Mouse (Mus musculus): ENCODE data around the gene Foxo6.

The Foxo6 gene

DNA sequence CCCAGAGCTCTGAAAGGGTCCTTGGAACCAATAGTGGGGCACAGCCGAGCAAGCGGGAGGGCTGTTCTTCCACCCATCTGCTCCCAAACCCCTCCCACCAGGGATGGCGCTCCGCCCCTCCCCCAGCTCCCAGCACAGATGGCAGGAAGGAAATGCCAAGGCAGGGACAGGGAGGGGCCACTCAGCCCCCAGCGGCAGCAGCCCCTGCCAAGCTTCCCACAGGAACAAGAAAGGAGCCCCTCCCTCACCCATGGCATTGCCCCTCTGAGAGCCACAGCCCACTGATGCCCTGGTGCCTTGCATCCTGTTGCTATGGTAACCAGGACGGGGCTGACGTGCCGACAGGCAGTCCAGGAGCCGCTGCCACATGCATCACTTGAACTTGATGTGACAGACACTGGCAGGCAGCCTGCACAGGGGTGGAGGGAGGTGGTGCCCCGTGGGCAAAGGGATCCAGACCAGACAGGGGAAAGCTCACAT, 44.3 kb downstream of the Foxo6 start:
- DNase-seq, result peak; percentile 89

DNA sequence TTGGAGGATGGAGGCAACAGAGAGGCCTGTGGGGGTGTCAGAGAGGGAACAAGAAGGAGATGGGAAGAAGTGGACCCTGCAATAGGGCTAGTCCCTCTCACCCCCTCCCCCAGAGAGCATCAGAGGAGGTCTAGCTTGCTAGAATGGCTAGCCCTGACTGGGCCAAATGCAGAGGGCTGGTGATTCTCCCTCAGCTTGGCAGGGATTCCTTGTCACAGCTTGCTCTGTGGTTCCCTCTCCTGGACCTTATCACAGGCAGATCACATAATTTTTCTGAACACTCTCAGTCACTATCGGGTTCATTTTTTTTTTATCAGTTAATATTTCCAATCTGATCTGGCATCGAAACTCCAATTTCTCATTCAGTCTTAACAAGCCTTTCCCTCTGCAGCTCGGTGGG, 46.0 kb downstream of the Foxo6 start:
- DNase-seq, result no peak

DNA sequence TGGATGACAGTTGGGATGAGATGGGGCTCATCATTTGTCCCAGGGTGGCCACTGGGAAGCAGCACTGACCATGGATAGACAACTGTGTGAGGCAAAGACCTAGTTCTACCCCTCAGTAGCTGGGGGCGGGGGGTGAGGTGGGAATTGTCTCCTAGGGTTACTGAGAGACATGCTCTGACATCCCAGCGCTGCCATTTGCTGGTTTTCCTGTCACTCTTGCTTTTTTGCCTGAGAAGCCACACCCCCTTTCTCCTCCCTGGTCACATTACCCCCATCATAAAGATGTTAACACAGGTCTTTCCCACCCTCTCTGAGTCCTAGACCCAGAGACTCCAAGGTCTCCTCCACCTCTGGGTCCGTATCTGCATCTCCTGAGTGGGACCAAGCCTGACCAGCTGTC, 47.7 kb downstream of the Foxo6 start:
- no peak for DNase-seq

DNA sequence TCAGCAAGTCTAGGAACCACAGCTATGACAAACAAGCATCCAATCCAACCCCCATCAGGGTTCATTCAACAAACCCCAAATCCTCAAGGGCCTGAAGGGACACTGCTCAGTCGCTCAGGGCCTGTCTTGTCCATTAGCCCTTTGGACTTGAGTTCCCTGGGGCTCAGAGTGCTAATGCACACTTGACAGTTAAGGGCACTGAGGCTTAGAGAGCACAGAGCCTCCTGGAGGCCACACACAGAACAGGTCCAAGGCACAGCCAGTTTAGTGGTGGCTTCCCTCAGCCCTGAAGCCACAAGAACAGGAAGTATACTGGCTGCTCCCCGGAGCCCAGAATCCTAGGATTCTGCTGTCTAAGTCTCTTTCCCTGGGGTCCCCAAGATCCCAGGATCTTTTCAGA, 53.9 kb downstream of the Foxo6 start:
- DNase-seq, result no peak

DNA sequence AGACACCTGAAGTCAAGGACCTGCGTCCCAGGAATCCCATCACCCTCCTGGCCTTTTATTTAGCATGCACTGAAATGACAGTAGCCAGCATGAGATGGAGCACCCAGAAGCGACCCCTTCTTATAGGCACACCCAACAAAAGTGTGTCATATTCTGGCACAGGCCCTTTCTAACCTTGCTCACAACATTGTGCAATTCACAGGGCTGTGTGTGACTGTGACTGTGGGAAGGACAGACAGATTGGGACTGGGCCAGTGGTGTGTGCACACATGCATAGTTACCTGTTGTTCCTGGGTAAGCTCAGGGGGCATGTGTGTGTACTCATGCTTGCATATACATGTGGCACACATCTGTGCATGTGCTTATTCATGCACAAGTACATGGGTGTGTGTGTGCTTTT, 54.6 kb downstream of the Foxo6 start:
- no peak for DNase-seq

DNA sequence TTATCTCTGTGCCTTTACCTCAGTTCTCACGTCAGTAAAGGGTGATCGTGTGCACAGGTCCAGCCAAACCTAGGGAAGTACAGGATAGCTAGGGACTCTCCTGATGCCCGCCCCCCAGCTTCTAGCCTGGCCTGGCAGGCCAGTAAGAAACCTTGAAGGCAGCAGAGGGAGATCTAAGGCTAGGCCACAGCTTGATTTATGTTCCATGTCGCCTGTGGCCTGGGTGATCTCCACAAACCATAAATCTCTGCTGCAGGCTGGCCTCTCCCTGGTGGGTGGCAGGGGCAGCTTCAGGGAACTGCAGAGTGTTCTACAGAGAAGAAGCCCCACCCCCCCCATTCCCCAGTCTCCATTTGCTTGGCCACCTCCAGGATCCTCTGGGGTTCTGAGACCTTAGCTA, 55.2 kb downstream of the Foxo6 start:
- no peak for DNase-seq

DNA sequence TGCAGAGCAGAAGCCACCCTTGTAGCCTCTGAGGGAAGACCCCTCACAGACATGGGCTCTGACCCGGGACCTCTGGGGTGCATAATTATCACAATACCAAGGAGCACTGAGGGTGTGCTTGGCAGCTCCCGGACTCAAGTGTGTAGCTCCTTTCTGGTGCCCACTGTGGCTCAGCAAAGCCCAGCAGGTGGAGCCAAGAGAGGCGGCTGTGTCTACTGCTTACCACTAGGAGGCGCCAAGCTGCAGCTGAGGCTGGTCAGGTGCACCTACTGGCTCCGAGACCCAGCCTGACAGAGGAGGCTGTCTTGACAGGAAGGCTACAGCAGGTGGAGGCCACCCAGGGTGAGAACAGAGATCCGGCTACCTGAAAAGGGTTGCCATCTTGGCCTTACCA, 56.9 kb downstream of the Foxo6 start:
- DNase-seq, result peak; percentile 61

DNA sequence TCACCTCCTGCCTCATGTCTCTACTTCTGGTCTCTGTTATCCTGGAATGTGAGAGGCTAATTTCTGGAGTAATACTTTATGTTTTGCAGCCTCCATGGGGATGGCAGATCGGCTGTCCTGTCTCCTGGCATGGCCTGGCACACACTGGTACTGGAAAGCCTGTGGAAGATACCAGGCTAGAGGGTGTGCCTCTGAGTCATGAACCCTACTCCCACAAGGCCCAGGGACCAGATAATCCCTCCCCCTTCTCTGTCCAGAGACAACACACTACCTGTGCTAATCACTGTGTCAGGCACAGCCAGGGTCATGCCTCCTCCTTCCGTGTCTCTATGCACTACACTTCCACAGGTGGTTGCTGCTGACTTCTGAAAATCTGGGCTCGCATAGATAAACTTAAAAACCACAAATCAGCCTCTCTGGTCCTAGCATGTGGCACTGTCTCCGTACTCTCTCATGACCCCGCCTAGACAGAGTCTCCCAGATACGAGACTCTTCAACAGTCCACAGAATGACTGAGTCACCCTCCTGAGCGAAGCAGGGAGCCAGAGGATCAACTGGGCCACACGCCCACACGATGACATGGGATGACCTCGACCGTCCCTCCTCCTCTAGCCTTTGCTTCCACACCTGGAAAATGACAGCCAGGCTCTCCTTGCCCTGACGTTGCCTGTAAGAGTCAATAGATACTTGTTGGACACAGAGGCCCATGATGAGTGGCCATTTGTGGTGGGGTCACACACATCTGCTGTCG, 57.5 kb downstream of the Foxo6 start:
- no peak for DNase-seq

DNA sequence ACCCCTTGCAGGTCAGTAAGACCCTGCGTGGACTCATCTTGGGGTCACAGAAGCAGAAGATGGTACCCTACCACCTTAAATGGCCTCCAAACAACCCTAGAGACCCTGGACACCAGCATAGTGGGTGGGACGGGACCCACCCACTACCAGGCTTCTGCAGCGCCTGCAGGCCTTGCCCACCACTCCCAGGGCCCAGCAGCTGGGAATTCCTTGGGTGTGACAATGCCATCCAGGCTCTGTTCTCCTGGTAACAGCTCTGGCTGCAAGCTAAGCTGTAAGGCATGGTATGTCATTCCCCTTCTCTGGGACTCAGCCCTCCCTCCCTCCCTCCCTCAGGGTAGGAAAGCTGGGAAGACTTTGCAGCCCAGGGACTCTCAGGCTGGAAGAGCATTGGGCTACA, 58.5 kb downstream of the Foxo6 start:
- DNase-seq, result no peak

DNA sequence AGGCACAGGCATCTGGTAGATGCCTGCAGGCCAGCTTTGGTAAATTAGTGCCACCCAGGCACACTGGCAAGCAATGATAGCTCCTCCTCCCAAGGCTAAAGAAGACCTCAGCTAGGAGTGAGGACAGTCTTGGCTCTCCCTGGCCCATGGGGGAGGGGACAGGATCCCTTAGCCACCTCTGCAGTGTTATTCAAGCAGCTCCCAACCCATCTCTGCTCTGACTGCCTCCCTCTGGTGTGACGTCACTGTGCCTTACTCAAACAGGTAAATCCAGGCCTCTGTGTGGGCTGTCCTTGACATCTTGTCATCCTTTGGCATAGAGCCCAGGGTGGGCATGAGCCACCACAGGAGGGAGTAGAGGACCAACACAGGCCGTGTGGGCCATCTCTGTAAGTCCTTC, 59.9 kb downstream of the Foxo6 start:
- DNase-seq, result no peak

DNA sequence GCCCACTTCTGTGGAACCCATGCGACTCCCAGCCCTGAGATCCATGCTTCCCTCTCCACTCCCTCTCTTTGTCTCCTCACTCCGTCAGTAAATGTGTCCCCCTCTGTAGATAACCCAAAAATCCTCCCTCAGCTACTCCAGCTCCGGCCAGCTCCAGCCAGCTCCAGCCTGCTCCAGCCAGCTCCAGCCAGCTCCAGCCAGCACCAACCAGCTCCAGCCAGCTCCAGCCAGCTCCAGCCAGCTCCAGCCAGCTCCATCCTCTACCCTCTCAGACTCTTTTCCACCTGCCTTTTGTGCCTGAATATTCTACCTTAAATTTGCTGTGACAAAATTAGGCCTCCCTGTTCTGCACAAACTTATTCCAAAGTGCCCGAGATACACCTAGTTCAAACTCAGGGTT, 60.5 kb downstream of the Foxo6 start:
- no peak for DNase-seq

DNA sequence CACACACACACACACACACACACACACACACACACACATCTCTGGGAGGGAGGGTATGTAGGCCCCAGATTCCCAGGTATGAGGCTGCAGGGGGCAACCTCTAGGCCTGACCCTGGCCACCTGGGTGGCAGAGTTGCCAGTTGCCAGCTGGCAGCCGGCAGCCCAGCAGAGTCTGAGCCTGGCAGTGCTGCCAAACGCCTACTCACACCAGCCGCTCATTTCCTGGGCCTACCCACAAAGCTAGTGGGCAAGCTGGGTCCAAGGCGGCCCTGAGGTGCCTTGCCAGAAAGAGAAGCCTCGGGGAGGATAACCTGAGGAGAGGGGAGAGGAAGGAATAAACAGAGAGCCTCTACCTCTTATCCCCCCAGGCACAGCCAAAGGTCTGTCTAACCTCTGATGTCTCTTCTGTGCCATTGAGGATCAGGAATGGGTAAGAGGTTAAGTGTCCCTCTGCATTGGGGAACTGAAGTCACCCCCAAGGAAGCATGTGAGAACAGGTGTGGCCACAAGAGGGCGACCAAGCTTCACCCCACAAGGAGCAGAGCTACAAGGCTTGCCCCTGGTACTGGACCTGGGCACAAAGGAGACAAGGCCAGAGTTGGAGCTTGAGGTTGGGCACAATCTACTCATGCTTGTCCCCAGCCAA, 61.9 kb downstream of the Foxo6 start:
- DNase-seq, result peak; percentile 79

DNA sequence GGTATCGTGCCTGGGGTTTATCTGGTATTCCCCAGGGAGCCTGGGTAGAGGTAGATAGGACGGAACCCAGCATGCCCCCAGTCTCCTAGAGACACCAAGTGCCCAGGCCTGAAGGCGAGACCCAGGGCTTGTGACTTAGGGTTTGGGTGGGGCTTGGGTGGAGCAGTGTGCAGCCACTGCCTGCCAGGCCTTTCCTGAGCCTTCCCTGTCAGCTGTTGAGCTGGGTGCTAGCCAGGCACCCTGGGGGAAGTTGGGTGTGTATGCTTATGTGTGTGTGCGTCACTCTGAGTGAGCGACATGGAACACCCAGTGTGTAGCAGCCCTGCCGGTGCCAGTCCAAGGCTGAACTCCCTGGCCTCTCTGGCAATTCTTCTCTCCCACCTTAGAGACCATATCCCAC, 63.3 kb downstream of the Foxo6 start:
- DNase-seq, result no peak

DNA sequence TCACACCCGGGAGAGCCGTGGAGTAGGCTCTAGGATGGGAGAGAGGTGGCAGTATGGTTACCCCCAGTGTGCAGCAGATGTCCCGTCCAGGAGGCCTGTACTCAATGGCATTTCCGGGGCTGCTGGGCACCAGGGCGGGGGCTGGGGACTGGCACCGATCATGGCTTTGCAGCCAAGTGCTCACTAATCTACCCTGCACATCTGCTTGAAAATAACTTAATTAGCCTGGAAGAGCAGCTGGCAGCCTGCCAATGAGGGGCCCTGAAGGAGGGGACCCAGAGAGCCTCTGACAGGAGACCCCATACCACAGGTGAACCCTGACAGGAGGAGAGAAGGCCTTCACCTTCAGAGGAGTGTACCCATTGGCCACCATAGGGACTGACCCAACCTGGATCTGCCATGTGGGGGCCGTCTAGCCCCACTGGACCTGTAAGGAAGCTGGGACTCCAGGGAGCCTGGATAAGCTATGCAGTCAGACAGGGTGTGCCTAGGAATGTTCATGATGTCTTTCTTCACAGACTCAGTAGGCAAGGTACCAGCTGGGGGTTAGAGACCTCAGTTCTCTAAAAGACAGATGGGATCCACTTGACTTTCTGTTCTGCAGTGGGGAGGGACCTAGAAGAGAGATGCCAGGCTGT, 63.9 kb downstream of the Foxo6 start:
- no peak for DNase-seq

DNA sequence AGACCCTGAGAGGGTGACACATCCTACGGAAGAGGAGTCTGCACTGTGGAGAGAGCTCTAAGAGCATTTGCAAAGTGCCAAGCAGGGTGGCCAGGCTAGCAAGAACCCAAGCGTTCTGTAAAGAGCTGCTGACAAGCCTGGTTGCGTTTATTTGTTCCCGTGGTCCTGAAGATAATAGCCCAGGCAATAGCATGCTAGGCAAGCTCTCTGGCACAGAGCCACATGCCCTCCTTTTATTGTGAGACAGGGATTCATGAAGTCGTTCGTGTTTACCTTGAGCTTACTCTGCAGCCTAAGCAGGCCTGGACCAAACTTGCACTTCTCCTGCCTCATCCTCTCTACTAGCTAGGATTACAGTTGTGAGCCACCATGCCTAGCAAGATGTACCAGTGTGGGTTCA, 65.4 kb downstream of the Foxo6 start:
- no peak for DNase-seq

DNA sequence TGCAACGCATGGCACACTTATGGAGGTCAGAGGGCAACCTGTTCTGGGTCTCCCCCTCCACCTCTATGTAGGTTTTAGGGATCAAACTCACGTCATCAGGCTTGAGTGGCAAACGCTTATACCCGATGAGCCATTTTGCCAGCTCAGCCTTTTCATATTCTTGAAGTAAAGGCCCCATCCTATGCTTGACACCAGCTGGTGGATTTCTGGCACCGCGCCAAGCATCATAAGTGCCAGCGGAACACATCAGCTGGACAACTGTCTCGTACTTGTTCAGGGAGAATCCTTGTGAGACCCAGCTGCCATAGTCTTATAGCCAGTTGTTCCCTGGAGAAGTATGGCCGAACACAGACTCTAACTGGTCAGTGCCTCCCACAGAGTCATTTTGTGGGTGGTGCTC, 68.3 kb downstream of the Foxo6 start:
- DNase-seq, result peak; percentile 42
